Mouse (Mus musculus) forebrain, embryonic 10.5 days (tissue): ENCODE measurements around the gene Cbr1. TPM values are rescaled to one million over a fixed set of nuclear protein-coding genes. Genes with fewer than 3 reads are reported as not detected.

ENCODE experiments used
- DNase-seq: peaks from one replicate; pipeline ENCODE4 v3.0.0-alpha.2; 2017; ENCODE audit warnings: low spot score; ENCODE audit errors: extremely low spot score
- H3K27ac ChIP-seq: fragments of 300-500 bp; sonication (generic); 2 replicates; pipeline ENCODE4 v1.5.1; 2016; ENCODE audit warnings: mild to moderate bottlenecking
- H3K27me3 ChIP-seq: fragments of 300-500 bp; sonication (generic); 2 replicates; pipeline ENCODE4 v1.6.1; 2016; ENCODE audit warnings: mild to moderate bottlenecking; ENCODE audit not compliant: poor library complexity, severe bottlenecking
- H3K36me3 ChIP-seq: fragments of 300-500 bp; sonication (generic); replicated peaks from 2 replicates; pipeline ENCODE4 v1.6.1; 2016; ENCODE audit warnings: mild to moderate bottlenecking, moderate library complexity
- H3K4me1 ChIP-seq: fragments of 300-500 bp; sonication (generic); 2 replicates; pipeline ENCODE4 v1.6.1; 2016
- H3K4me3 ChIP-seq: fragments of 300-500 bp; sonication (generic); 2 replicates; pipeline ENCODE4 v1.5.1; 2016; ENCODE audit warnings: mild to moderate bottlenecking, moderate library complexity
- H3K9me3 ChIP-seq: fragments of 300-500 bp; sonication (generic); 2 replicates; pipeline ENCODE4 v1.6.1; 2016; ENCODE audit warnings: mild to moderate bottlenecking, moderate library complexity
- WGBS: fragments of 180-500 bp; shearing (Covaris S2); methylation state at CpG from one replicate; pipeline ENCODE4 v1.1.7; 2016; 5-methylcytosine and 5-hydroxymethylcytosine counted together
- polyA plus RNA-seq: library from polyadenylated mRNA; unstranded; fragments of >200 nt; fragmentation: Nextera tagmentation; extraction: Ambion mirVana; gene quantifications from 2 replicates; pipeline ENCODE4 v1.2.1, GENCODE M21; 2016

Gene Cbr1
- 81.9 and 84.7 TPM in 2 replicates for polyA plus RNA-seq

- peaks cover 9% of the 10 kb centered on the region; the same call in 1 of the 2 replicates for H3K27me3 ChIP-seq
- DNase-seq = no peak
- 70% methylated on average over 4 of the region's 4 CpGs for WGBS
- peak within 1 kb of the TSS; percentile 68 for H3K4me3 ChIP-seq
- H3K36me3 ChIP-seq = peaks cover 16% of the 10 kb centered on the region
- H3K9me3 ChIP-seq = no peaks in the 10 kb centered on the region
- no peak within 1 kb of the TSS for H3K27ac ChIP-seq
- H3K4me1 ChIP-seq = peaks cover 36% of the 10 kb centered on the region
Measured at GRCm38 (mm10) chr16:93605553-93605952, at the start of gene Cbr1. Gene Cbr1, plus strand, starts transcription at chr16:93605853.

- Histone ChIP-seq H3K4me1 (peaks cover 25% of the 10 kb centered on the region), H3K27ac (no peak overlapping the region), H3K27me3 (peaks cover 10% of the 10 kb centered on the region; the same call in 1 of the 2 replicates), H3K4me3 (no peak overlapping the region), H3K9me3 (no peaks in the 10 kb centered on the region), H3K36me3 (no peaks in the 10 kb centered on the region)
- WGBS = 66% methylated on average over 8 of the region's 8 CpGs
- DNase-seq = no peak
Measured at GRCm38 (mm10) chr16:93557646-93558045, 48.0 kb upstream of the Cbr1 start.

- Histone ChIP-seq H3K27me3 (peaks cover 10% of the 10 kb centered on the region; the same call in 1 of the 2 replicates), H3K27ac (no peak overlapping the region; the same call in 1 of the 2 replicates), H3K36me3 (no peaks in the 10 kb centered on the region), H3K4me1 (peaks cover 22% of the 10 kb centered on the region), H3K4me3 (peak overlapping the region; percentile 26; the same call in 1 of the 2 replicates), H3K9me3 (no peaks in the 10 kb centered on the region)
- DNase-seq = no peak
- 6% methylated on average over 12 of the region's 12 CpGs for WGBS
Measured at GRCm38 (mm10) chr16:93558499-93558898, 47.2 kb upstream of the Cbr1 start.

- no peak overlapping the region for H3K27ac ChIP-seq
- H3K9me3 ChIP-seq = no peaks in the 10 kb centered on the region
- no peak overlapping the region for H3K4me3 ChIP-seq
- no peaks in the 10 kb centered on the region for H3K27me3 ChIP-seq
- H3K36me3 ChIP-seq = no peaks in the 10 kb centered on the region
- H3K4me1 ChIP-seq = peaks cover 11% of the 10 kb centered on the region; the same call in 1 of the 2 replicates
- no peak for DNase-seq
- whole genome bisulfite sequencing = 92% methylated on average over 6 of the region's 6 CpGs
Measured at GRCm38 (mm10) chr16:93572383-93572782, 33.3 kb upstream of the Cbr1 start.

GRCm38 (mm10) chr16:93573434-93573833, 32.2 kb upstream of the Cbr1 start:
- no peak for DNase-seq
- Histone ChIP-seq H3K4me1 (peaks cover 11% of the 10 kb centered on the region; the same call in 1 of the 2 replicates), H3K36me3 (no peaks in the 10 kb centered on the region), H3K4me3 (no peak overlapping the region), H3K27ac (no peak overlapping the region), H3K9me3 (no peaks in the 10 kb centered on the region), H3K27me3 (no peaks in the 10 kb centered on the region)
- WGBS = 95% methylated on average over 5 of the region's 5 CpGs

GRCm38 (mm10) chr16:93574521-93575191, 31.0 kb upstream of the Cbr1 start:
- 74% methylated on average over 18 of the region's 18 CpGs for WGBS
- H3K4me1 ChIP-seq = peaks cover 11% of the 10 kb centered on the region; the same call in 1 of the 2 replicates
- H3K27me3 ChIP-seq = no peaks in the 10 kb centered on the region
- no peaks in the 10 kb centered on the region for H3K9me3 ChIP-seq
- 0 out of 2 replicates have a peak overlapping the region, but pooled peaks have one; percentile 49 for H3K27ac ChIP-seq
- DNase-seq = no peak
- no peaks in the 10 kb centered on the region for H3K36me3 ChIP-seq
- H3K4me3 ChIP-seq = no peak overlapping the region

- H3K4me3 ChIP-seq = no peak overlapping the region
- no peak for DNase-seq
- H3K27me3 ChIP-seq = no peaks in the 10 kb centered on the region
- no peak overlapping the region for H3K27ac ChIP-seq
- H3K9me3 ChIP-seq = no peaks in the 10 kb centered on the region
- peaks cover 11% of the 10 kb centered on the region; the same call in 1 of the 2 replicates for H3K4me1 ChIP-seq
- WGBS = 88% methylated on average over 5 of the region's 5 CpGs
- no peaks in the 10 kb centered on the region for H3K36me3 ChIP-seq
Measured at GRCm38 (mm10) chr16:93575574-93575973, 30.1 kb upstream of the Cbr1 start.

- DNase-seq = peak; percentile 82
- no peak overlapping the region for H3K27ac ChIP-seq
- peaks cover 11% of the 10 kb centered on the region; the same call in 1 of the 2 replicates for H3K4me1 ChIP-seq
- WGBS = 38% methylated on average over 14 of the region's 14 CpGs
- no peaks in the 10 kb centered on the region for H3K27me3 ChIP-seq
- no peaks in the 10 kb centered on the region for H3K9me3 ChIP-seq
- no peak overlapping the region for H3K4me3 ChIP-seq
- no peaks in the 10 kb centered on the region for H3K36me3 ChIP-seq
Measured at GRCm38 (mm10) chr16:93576412-93577082, 29.1 kb upstream of the Cbr1 start.

GRCm38 (mm10) chr16:93578346-93579005, 27.2 kb upstream of the Cbr1 start:
- WGBS = 90% methylated on average over 8 of the region's 8 CpGs
- Histone ChIP-seq H3K4me1 (peaks cover 11% of the 10 kb centered on the region; the same call in 1 of the 2 replicates), H3K27me3 (no peaks in the 10 kb centered on the region), H3K9me3 (no peaks in the 10 kb centered on the region), H3K36me3 (no peaks in the 10 kb centered on the region), H3K4me3 (no peak overlapping the region), H3K27ac (no peak overlapping the region)
- no peak for DNase-seq

GRCm38 (mm10) chr16:93581125-93581524, 24.5 kb upstream of the Cbr1 start:
- peaks cover 16% of the 10 kb centered on the region for H3K36me3 ChIP-seq
- H3K4me1 ChIP-seq = peaks cover 6% of the 10 kb centered on the region
- no peak overlapping the region for H3K27ac ChIP-seq
- 72% methylated on average over 6 of the region's 6 CpGs for whole genome bisulfite sequencing
- no peak overlapping the region for H3K4me3 ChIP-seq
- no peak for DNase-seq
- H3K9me3 ChIP-seq = no peaks in the 10 kb centered on the region
- H3K27me3 ChIP-seq = no peaks in the 10 kb centered on the region

GRCm38 (mm10) chr16:93584976-93585702, 20.5 kb upstream of the Cbr1 start:
- Histone ChIP-seq H3K27ac (no peak overlapping the region), H3K4me3 (no peak overlapping the region), H3K9me3 (no peaks in the 10 kb centered on the region), H3K27me3 (no peaks in the 10 kb centered on the region), H3K36me3 (peaks cover 37% of the 10 kb centered on the region), H3K4me1 (peaks cover 13% of the 10 kb centered on the region)
- WGBS = 94% methylated on average over 24 of the region's 24 CpGs
- DNase-seq = no peak

- WGBS = 91% methylated on average over 9 of the region's 9 CpGs
- H3K4me3 ChIP-seq = no peak overlapping the region
- 0 out of 2 replicates have a peak overlapping the region, but pooled peaks have one; percentile 2 for H3K27ac ChIP-seq
- no peaks in the 10 kb centered on the region for H3K27me3 ChIP-seq
- no peaks in the 10 kb centered on the region for H3K9me3 ChIP-seq
- no peak for DNase-seq
- peaks cover 13% of the 10 kb centered on the region for H3K4me1 ChIP-seq
- peaks cover 43% of the 10 kb centered on the region for H3K36me3 ChIP-seq
Measured at GRCm38 (mm10) chr16:93585703-93586205, 19.9 kb upstream of the Cbr1 start.
